Mouse (Mus musculus): ENCODE results near the gene Mta1.
A peak's percentile ranks its signal among the peaks of the same experiment; 100 is the strongest.

- TF ChIP-seq CTCF (IDR thresholded peaks at IDR 0.05; ENCODE audit: low read depth) = peak; percentile 38
- TF ChIP-seq EP300 (optimal IDR thresholded peaks at IDR 0.05) = no peak
These were observed 46.3 kb upstream of the Mta1 start for GRCm38 (mm10) chr12:113051628-113052403.

All from stomach, postnatal 0 days (tissue).